Mouse (Mus musculus) CH12.LX (cell line): ENCODE data around the gene Fam151b. TPM values are rescaled to one million over a fixed set of nuclear protein-coding genes. Genes with fewer than 3 reads are reported as not detected.

ENCODE experiments used
- DNase-seq: peaks from one replicate; pipeline ENCODE4 v3.0.0-alpha.2; 2013; ENCODE audit errors: extremely low read depth
- H3K27ac ChIP-seq: 2 replicates; pipeline ENCODE4 v1.5.1; 2012; ENCODE audit warnings: low read depth, mild to moderate bottlenecking, control low read depth, moderate library complexity; ENCODE audit not compliant: insufficient read depth
- H3K27me3 ChIP-seq: replicated peaks from 2 replicates; pipeline ENCODE3; 2012; ENCODE audit warnings: inconsistent platforms
- H3K36me3 ChIP-seq, 2 experiments: replicated peaks in 1 of 2; 2 replicates each; pipeline versions ENCODE3 to v1.6.1; 2012; ENCODE audit warnings: inconsistent platforms in 1 of 2, low read length in 1 of 2, mild to moderate bottlenecking in 1 of 2, mixed read lengths in 1 of 2, moderate library complexity in 1 of 2; ENCODE audit not compliant: control insufficient read depth in 1 of 2, insufficient read depth in 1 of 2
- H3K4me1 ChIP-seq, 2 experiments: 2 replicates each; pipeline ENCODE4 v1.6.1; 2012; ENCODE audit warnings: inconsistent platforms in 1 of 2, moderate library complexity in 1 of 2; ENCODE audit not compliant: insufficient read depth in 2 of 2, control insufficient read depth in 1 of 2
- H3K4me2 ChIP-seq: 2 replicates; pipeline ENCODE4 v1.6.1; 2012; ENCODE audit warnings: low read depth, mild to moderate bottlenecking, control low read depth; ENCODE audit not compliant: poor library complexity, insufficient read depth, severe bottlenecking
- H3K4me3 ChIP-seq, 3 experiments: fragments of 150-350 bp in 1 of 3; sonication (generic) in 1 of 3; replicated peaks in 1 of 3; 2 replicates each; pipeline versions ENCODE3 to v1.5.1; 2011 to 2012; ENCODE audit warnings: low read depth in 2 of 3, low read length in 2 of 3, mild to moderate bottlenecking in 2 of 3, moderate library complexity in 2 of 3, control low read depth in 1 of 3, improper control_type of control experiment in 1 of 3, inconsistent platforms in 1 of 3, mixed read lengths in 1 of 3; ENCODE audit not compliant: poor library complexity in 1 of 3
- H3K79me2 ChIP-seq: replicated peaks from 2 replicates; pipeline ENCODE4 v1.6.1; 2012; ENCODE audit warnings: mild to moderate bottlenecking, moderate library complexity; ENCODE audit not compliant: control insufficient read depth, poor library complexity, insufficient read depth, severe bottlenecking; ENCODE audit errors: extremely low read depth
- H3K9ac ChIP-seq: 2 replicates; pipeline ENCODE4 v1.6.1; 2012; ENCODE audit warnings: low read depth, mild to moderate bottlenecking, control low read depth, moderate library complexity; ENCODE audit not compliant: insufficient read depth
- H3K9me3 ChIP-seq: replicated peaks from 2 replicates; pipeline ENCODE3; 2012; ENCODE audit warnings: low read length, inconsistent platforms, mixed read lengths
- CHD1 ChIP-seq: IDR thresholded peaks from 2 replicates; pipeline ENCODE4 v1.6.1; 2012; ENCODE audit warnings: low read depth, low read length, improper control_type of control experiment, inconsistent platforms
- CHD2 ChIP-seq: IDR thresholded peaks from 2 replicates; pipeline ENCODE4 v1.6.1; 2011; ENCODE audit warnings: low read length, improper control_type of control experiment
- CTCF ChIP-seq, 2 experiments: IDR thresholded peaks in 1 of 2; conservative IDR thresholded peaks in 1 of 2; 2 replicates each; pipeline ENCODE4 v1.5.1; 2011 to 2012; ENCODE audit warnings: low read depth in 2 of 2, low read length in 2 of 2, improper control_type of control experiment in 1 of 2, inconsistent platforms in 1 of 2, mild to moderate bottlenecking in 1 of 2, moderate library complexity in 1 of 2
- ELF1 ChIP-seq: IDR thresholded peaks from 2 replicates; pipeline ENCODE4 v1.6.1; 2014; ENCODE audit warnings: low read depth, mild to moderate bottlenecking, inconsistent platforms, low read length, improper control_type of control experiment
- ETS1 ChIP-seq: conservative IDR thresholded peaks from 2 replicates; pipeline ENCODE4 v1.6.1; 2012; ENCODE audit warnings: low read depth, mild to moderate bottlenecking, inconsistent platforms, low read length, improper control_type of control experiment, moderate library complexity
- GABPA ChIP-seq: IDR thresholded peaks from 2 replicates; pipeline ENCODE4 v1.6.1; 2012; ENCODE audit warnings: low read depth, low read length, improper control_type of control experiment, inconsistent platforms; ENCODE audit not compliant: insufficient replicate concordance
- HCFC1 ChIP-seq: IDR thresholded peaks from 2 replicates; pipeline ENCODE4 v1.6.1; 2012; ENCODE audit warnings: low read depth, mild to moderate bottlenecking, inconsistent platforms, low read length, improper control_type of control experiment
- IRF4 ChIP-seq: IDR thresholded peaks from 2 replicates; pipeline ENCODE4 v1.6.1; 2014; ENCODE audit warnings: low read depth, mild to moderate bottlenecking, inconsistent platforms, low read length, improper control_type of control experiment
- JUN ChIP-seq: IDR thresholded peaks from 2 replicates; pipeline ENCODE4 v1.6.1; 2011; ENCODE audit warnings: low read depth, mild to moderate bottlenecking, low read length, improper control_type of control experiment, moderate library complexity; ENCODE audit not compliant: insufficient read depth
- JUND ChIP-seq: conservative IDR thresholded peaks from 2 replicates; pipeline ENCODE4 v1.6.1; 2011; ENCODE audit warnings: low read depth, low read length, improper control_type of control experiment
- MAX ChIP-seq: IDR thresholded peaks from 2 replicates; pipeline ENCODE4 v1.6.1; 2011; ENCODE audit warnings: low read length, improper control_type of control experiment
- MAZ ChIP-seq: IDR thresholded peaks from 2 replicates; pipeline ENCODE4 v1.6.1; 2012; ENCODE audit warnings: low read depth, mild to moderate bottlenecking, inconsistent platforms, low read length, improper control_type of control experiment, moderate library complexity
- MEF2A ChIP-seq: IDR thresholded peaks from 2 replicates; pipeline ENCODE4 v1.6.1; 2014; ENCODE audit warnings: low read depth, mild to moderate bottlenecking, inconsistent platforms, low read length, improper control_type of control experiment, borderline replicate concordance
- MXI1 ChIP-seq: IDR thresholded peaks from 2 replicates; pipeline ENCODE4 v1.6.1; 2011; ENCODE audit warnings: mild to moderate bottlenecking, low read depth, low read length, improper control_type of control experiment
- NELFE ChIP-seq: IDR thresholded peaks from 2 replicates; pipeline ENCODE4 v1.6.1; 2011; ENCODE audit warnings: low read depth, low read length, improper control_type of control experiment
- PAX5 ChIP-seq: IDR thresholded peaks from 2 replicates; pipeline ENCODE4 v1.6.1; 2012; ENCODE audit warnings: low read length, inconsistent platforms, mixed read lengths
- POLR2A ChIP-seq: IDR thresholded peaks from 2 replicates; pipeline ENCODE4 v1.6.1; 2011; ENCODE audit warnings: low read depth, mild to moderate bottlenecking, improper control_type of control experiment, low read length
- POLR2AphosphoS2 ChIP-seq: IDR thresholded peaks from 2 replicates; pipeline ENCODE4 v1.6.1; 2011; ENCODE audit warnings: low read depth, low read length, improper control_type of control experiment
- TCF12 ChIP-seq: IDR thresholded peaks from 2 replicates; pipeline ENCODE4 v1.6.1; 2014; ENCODE audit warnings: low read depth, mild to moderate bottlenecking, inconsistent platforms, low read length, improper control_type of control experiment
- UBTF ChIP-seq: IDR thresholded peaks from 2 replicates; pipeline ENCODE4 v1.6.1; 2012; ENCODE audit warnings: low read depth, mild to moderate bottlenecking, inconsistent platforms, low read length, improper control_type of control experiment, moderate library complexity
- USF2 ChIP-seq: conservative IDR thresholded peaks from 2 replicates; pipeline ENCODE4 v1.6.1; 2011; ENCODE audit warnings: low read depth, low read length, improper control_type of control experiment
- ZC3H11A ChIP-seq: IDR thresholded peaks from 2 replicates; pipeline ENCODE4 v1.6.1; 2012; ENCODE audit warnings: low read depth, mild to moderate bottlenecking, inconsistent platforms, low read length, improper control_type of control experiment
- ZKSCAN1 ChIP-seq: IDR thresholded peaks from 2 replicates; pipeline ENCODE4 v1.6.1; 2012; ENCODE audit warnings: low read depth, inconsistent platforms, low read length, improper control_type of control experiment, borderline replicate concordance
- ZMIZ1 ChIP-seq: IDR thresholded peaks from 2 replicates; pipeline ENCODE4 v1.6.1; 2012; ENCODE audit warnings: low read depth, mild to moderate bottlenecking, inconsistent platforms, low read length, improper control_type of control experiment
- ZNF384 ChIP-seq: IDR thresholded peaks from 2 replicates; pipeline ENCODE4 v1.6.1; 2012; ENCODE audit warnings: low read depth, low read length, improper control_type of control experiment, inconsistent platforms
- dilution Hi-C: fragments of 300-500 bp; cut with MboI; formaldehyde crosslinking; loops from 2 replicates; pipeline ENCODE4 v1.14.3; 2020; ENCODE audit warnings: low sequenced_read_pairs; ENCODE audit not compliant: extremely low pct_unique_long_range_greater_than_20kb, extremely low pct_ligation_motif_present
- in situ Hi-C: fragments of 300-500 bp; cut with MboI; formaldehyde crosslinking; loops from 3 replicates; pipeline ENCODE4 v1.14.3; 2019; ENCODE audit warnings: low sequenced_read_pairs, low pct_ligation_motif_present, low pct_unique_long_range_greater_than_20kb, mixed read lengths
- polyA plus RNA-seq: library from polyadenylated mRNA; unstranded; fragments of >175 nt; gene quantifications from 2 replicates; pipeline ENCODE4 v1.2.1, GENCODE M21; 2012; ENCODE audit warnings: low read depth; ENCODE audit not compliant: insufficient read length
- total RNA-seq, 2 experiments: library from RNA; depleted of rRNA; stranded (reverse); fragments of 300-350 nt in 1 of 2; fragments of >200 nt in 1 of 2; gene quantifications; 2 replicates each; pipeline ENCODE4 v1.2.3; 2012 to 2014

The Fam151b gene
- total and polyA plus RNA-seq, 3 experiments: 2.5 to 5.2 (median 3.7) TPM

DNA sequence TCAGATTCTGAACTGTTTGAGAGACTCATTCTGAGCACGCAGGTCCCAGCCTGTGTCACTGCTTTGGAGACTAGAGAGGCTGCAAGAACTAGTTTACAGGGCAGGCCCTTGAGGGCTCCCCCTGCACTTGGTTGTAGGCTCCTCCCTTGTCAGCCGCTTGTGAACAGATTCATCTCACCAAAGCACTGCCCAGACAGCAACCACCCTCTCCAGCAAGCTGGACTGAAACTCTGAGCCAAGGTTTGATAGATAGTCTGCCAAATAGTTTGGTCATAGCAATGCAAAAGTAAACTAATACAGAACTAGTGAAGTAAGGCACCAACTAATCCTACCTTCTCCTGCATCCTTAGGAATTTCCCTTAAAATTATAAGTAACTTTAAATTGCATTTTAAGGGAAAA lies 13.7 kb downstream of the Fam151b start:
- Histone ChIP-seq H3K4me3 (no peak overlapping the region), H3K79me2 (no peaks in the 10 kb centered on the region), H3K9me3 (no peaks in the 10 kb centered on the region), H3K36me3 (peaks cover 0 to 9% of the 10 kb centered on the region in 2 experiments), H3K9ac (no peak overlapping the region), H3K27ac (no peak overlapping the region), H3K4me1 (no peaks in the 10 kb centered on the region), H3K4me2 (no peak overlapping the region), H3K27me3 (no peaks in the 10 kb centered on the region)
- dilution Hi-C loops (no loop called here), in situ Hi-C loops (no loop called here)
- TF ChIP-seq ZMIZ1: no peak
- TF ChIP-seq ELF1: no peak
- TF ChIP-seq USF2: no peak
- no peak for TF ChIP-seq CHD1
- no peak for TF ChIP-seq CHD2
- no peak for TF ChIP-seq JUN
- no peak for TF ChIP-seq POLR2AphosphoS2
- no peak for TF ChIP-seq JUND
- TF ChIP-seq CTCF (conservative IDR thresholded peaks at IDR 0.05 in 1 of 2, IDR thresholded peaks at IDR 0.05 in 1 of 2; ENCODE audit: low read depth in 2 of 2, low read length in 2 of 2): no peak
- no peak for TF ChIP-seq ZC3H11A
- no peak for TF ChIP-seq MAX
- TF ChIP-seq UBTF: no peak
- TF ChIP-seq MEF2A: no peak
- TF ChIP-seq IRF4: no peak
- TF ChIP-seq MAZ: no peak
- TF ChIP-seq POLR2A: no peak
- no peak for TF ChIP-seq GABPA
- no peak for DNase-seq

DNA sequence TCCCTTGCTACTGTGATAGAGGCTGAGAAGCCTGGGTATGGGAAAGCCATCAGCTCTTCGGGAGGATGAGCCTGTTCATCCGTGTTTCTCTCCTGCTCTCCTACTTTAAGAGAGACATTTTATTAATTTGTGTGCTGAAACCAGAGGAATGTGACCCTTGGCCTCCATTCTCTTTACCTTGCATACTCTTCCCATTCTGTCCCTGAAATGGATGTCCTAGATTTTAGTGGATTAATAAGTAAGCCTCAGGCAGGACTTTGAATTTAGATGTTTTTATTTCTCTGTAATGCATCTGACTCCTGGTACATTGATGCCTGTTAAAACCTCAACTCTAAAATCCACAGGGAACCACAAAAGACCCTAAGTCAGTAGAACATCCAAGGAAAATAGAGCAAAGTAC lies 14.4 kb downstream of the Fam151b start:
- TF ChIP-seq PAX5: no peak
- no peak for TF ChIP-seq ZKSCAN1
- TF ChIP-seq GABPA: no peak
- no peak for TF ChIP-seq JUN
- TF ChIP-seq TCF12: no peak
- TF ChIP-seq ZNF384: no peak
- no peak for TF ChIP-seq ETS1
- no peak for TF ChIP-seq POLR2AphosphoS2
- no peak for TF ChIP-seq POLR2A
- no peak for TF ChIP-seq NELFE
- TF ChIP-seq ZC3H11A: no peak
- no peak for TF ChIP-seq HCFC1
- TF ChIP-seq MXI1: no peak
- no peaks in the 10 kb centered on the region for H3K9me3 ChIP-seq
- H3K27me3 ChIP-seq: no peaks in the 10 kb centered on the region
- H3K27ac ChIP-seq: no peak overlapping the region
- H3K4me3 ChIP-seq: no peak overlapping the region
- dilution Hi-C loops (no loop called here), in situ Hi-C loops (no loop called here)
- no peak overlapping the region for H3K4me2 ChIP-seq
- H3K79me2 ChIP-seq: no peaks in the 10 kb centered on the region
- no peak overlapping the region for H3K9ac ChIP-seq
- no peak for DNase-seq
- no peaks in the 10 kb centered on the region for H3K4me1 ChIP-seq
- H3K36me3 ChIP-seq: peaks cover 0 to 9% of the 10 kb centered on the region in 2 experiments
